In genomic region chr10:89664977-89665645, GRCm38 (mm10) we compare ENCODE assay signal across 27 mouse cellular contexts. TPM values are rescaled to one million over a fixed set of nuclear protein-coding genes. Genes with fewer than 3 reads are reported as not detected.
DNase-seq lines count a peak whose midpoint lies in the region; ATAC-seq lines count a peak whose summit lies in the region.
"Had no signal": no experiment of that assay in that cellular context is flagged by ENCODE, and none has a peak within 500 bp of the region (broad histone marks: within the 10 kb centered on the region; RNA-seq: fewer than 3 reads in every experiment).

No protein-coding gene starts in this region.

- ATAC-seq in kidney, embryonic 15.5 days (replicated peaks; ENCODE audit: low FRiP score): peak; percentile 95
- ATAC-seq in neural tube, embryonic 14.5 days (ENCODE audit: low read depth): peak; percentile 31; the same call in 1 of the 2 replicates
- no peak for ATAC-seq in neural tube, embryonic 15.5 days (ENCODE audit: low FRiP score)
- ATAC-seq: forebrain, embryonic 14.5 days; intestine, embryonic 16.5 days; liver, postnatal 0 days had no signal

- H3K4me1 ChIP-seq in kidney, embryonic 15.5 days: 0 out of 2 replicates have a peak, but pooled peaks cover 2% of the 10 kb centered on the region
- no peaks in the 10 kb centered on the region for H3K4me1 ChIP-seq in neural tube, embryonic 14.5 days (ENCODE audit: control insufficient read depth, insufficient read depth, low read length)
- H3K4me1 ChIP-seq in neural tube, embryonic 15.5 days: no peaks in the 10 kb centered on the region
- H3K4me1 ChIP-seq: embryonic facial prominence, embryonic 13.5 days; heart, embryonic 10.5 days; limb, embryonic 12.5 days; neural tube, embryonic 12.5 days had no signal

- H3K27me3 ChIP-seq in kidney, embryonic 15.5 days: no peaks in the 10 kb centered on the region
- no peaks in the 10 kb centered on the region for H3K27me3 ChIP-seq in neural tube, embryonic 14.5 days (ENCODE audit: control insufficient read depth, insufficient read depth, low read length)
- no peaks in the 10 kb centered on the region for H3K27me3 ChIP-seq in neural tube, embryonic 15.5 days (replicated peaks)
- H3K27me3 ChIP-seq: embryonic facial prominence, embryonic 13.5 days; limb, embryonic 12.5 days; megakaryocyte, embryonic 14.5 days; neural tube, embryonic 12.5 days had no signal

- peak; percentile 27 for DNase-seq in cerebellum, adult 11-12 months
- DNase-seq in cerebellum, adult 9-11 months: no peak
- DNase-seq in kidney, adult 8-10 months: no peak
- no peak for DNase-seq in thymus, postnatal 10 days (ENCODE audit: low spot score in 2 of 2)
- no peak for DNase-seq in lung, postnatal 36 days
- DNase-seq: adrenal gland, postnatal 10 days; embryo, embryonic 11 days; gastrocnemius, postnatal 10 days; heart, postnatal 4 days; liver, postnatal 0 days; lung, postnatal 10 days; midbrain, embryonic 14.5 days; thymus, postnatal 25 days had no signal

- H3K4me3 ChIP-seq in kidney, embryonic 15.5 days (replicated peaks): no peak overlapping the region
- no peak overlapping the region for H3K4me3 ChIP-seq in neural tube, embryonic 14.5 days (ENCODE audit: low read depth, low read length)
- H3K4me3 ChIP-seq in neural tube, embryonic 15.5 days (replicated peaks): no peak overlapping the region
- H3K4me3 ChIP-seq: embryonic facial prominence, embryonic 13.5 days; erythroblast, embryonic 14.5 days; heart, embryonic 10.5 days; limb, embryonic 12.5 days; megakaryocyte, embryonic 14.5 days; neural tube, embryonic 12.5 days had no signal

- H3K9ac ChIP-seq in kidney, embryonic 15.5 days: no peak overlapping the region
- H3K9ac ChIP-seq in neural tube, embryonic 14.5 days (replicated peaks; ENCODE audit: low read depth, low read length): no peak overlapping the region
- no peak overlapping the region for H3K9ac ChIP-seq in neural tube, embryonic 15.5 days (replicated peaks)
- H3K9ac ChIP-seq: embryonic facial prominence, embryonic 13.5 days; hindbrain, embryonic 14.5 days; limb, embryonic 12.5 days; liver, postnatal 0 days; neural tube, embryonic 12.5 days had no signal

- H3K27ac ChIP-seq in kidney, embryonic 15.5 days: no peak overlapping the region
- H3K27ac ChIP-seq in neural tube, embryonic 14.5 days (ENCODE audit: low read depth, low read length): no peak overlapping the region
- no peak overlapping the region for H3K27ac ChIP-seq in neural tube, embryonic 15.5 days (replicated peaks)
- H3K27ac ChIP-seq: embryonic facial prominence, embryonic 13.5 days; heart, embryonic 10.5 days; hindbrain, embryonic 14.5 days; limb, embryonic 12.5 days; neural tube, embryonic 12.5 days had no signal

- 59% methylated on average over 8 of the region's 8 CpGs for whole genome bisulfite sequencing in kidney, embryonic 15.5 days
- 96% methylated on average over 8 of the region's 8 CpGs for WGBS in neural tube, embryonic 14.5 days
- WGBS in neural tube, embryonic 15.5 days: 93% methylated on average over 8 of the region's 8 CpGs

- no peaks in the 10 kb centered on the region for H3K9me3 ChIP-seq in kidney, embryonic 15.5 days (replicated peaks)
- no peaks in the 10 kb centered on the region for H3K9me3 ChIP-seq in neural tube, embryonic 14.5 days (ENCODE audit: control insufficient read depth, low read length)
- H3K9me3 ChIP-seq in neural tube, embryonic 15.5 days (replicated peaks): no peaks in the 10 kb centered on the region
- H3K9me3 ChIP-seq: embryonic facial prominence, embryonic 13.5 days; heart, embryonic 10.5 days; limb, embryonic 12.5 days; megakaryocyte, embryonic 14.5 days; neural tube, embryonic 12.5 days had no signal

- peaks cover 31% of the 10 kb centered on the region for H3K36me3 ChIP-seq in kidney, embryonic 15.5 days
- H3K36me3 ChIP-seq in neural tube, embryonic 14.5 days (ENCODE audit: control insufficient read depth, insufficient read depth, low read length): peaks cover 11% of the 10 kb centered on the region
- peaks cover 12% of the 10 kb centered on the region for H3K36me3 ChIP-seq in neural tube, embryonic 15.5 days

- no peak overlapping the region for H3K4me2 ChIP-seq in kidney, embryonic 15.5 days
- H3K4me2 ChIP-seq in neural tube, embryonic 14.5 days (ENCODE audit: low read depth, low read length): no peak overlapping the region
- no peak overlapping the region for H3K4me2 ChIP-seq in neural tube, embryonic 15.5 days
- H3K4me2 ChIP-seq: embryonic facial prominence, embryonic 13.5 days; hindbrain, embryonic 14.5 days; limb, embryonic 12.5 days; liver, embryonic 11.5 days; neural tube, embryonic 12.5 days had no signal

RNA-seq across cellular contexts. Expression of gene Scyl2, which starts 21.0 kb away (rescaled TPM):
- 7.9 and 8.1 TPM in 2 replicates for polyA plus RNA-seq in kidney, embryonic 15.5 days (2015; fragmentation: Nextera tagmentation; extraction: Ambion mirVana)
- 15.4 and 16.3 TPM in 2 replicates for polyA plus RNA-seq in neural tube, embryonic 14.5 days (2014; fragmentation: Nextera tagmentation; extraction: Ambion mirVana)
- 6.7 and 7.8 TPM in 2 replicates for polyA plus RNA-seq in neural tube, embryonic 15.5 days (2015; fragmentation: Nextera tagmentation; extraction: Ambion mirVana)

RNA-seq across cellular contexts. Expression of gene Slc17a8, which starts 44.1 kb away (rescaled TPM):
- 0.70 and 1.2 TPM in 2 replicates for polyA plus RNA-seq in kidney, embryonic 15.5 days (2015; fragmentation: Nextera tagmentation; extraction: Ambion mirVana)
- polyA plus RNA-seq in neural tube, embryonic 14.5 days (2014; fragmentation: Nextera tagmentation; extraction: Ambion mirVana): 0.13 and 0.37 TPM in 2 replicates
- 0.54 and 0.68 TPM in 2 replicates for polyA plus RNA-seq in neural tube, embryonic 15.5 days (2015; fragmentation: Nextera tagmentation; extraction: Ambion mirVana)
- polyA plus RNA-seq: embryonic facial prominence, embryonic 13.5 days; erythroblast, embryonic 14.5 days; limb, embryonic 12.5 days; liver, embryonic 11.5 days; spleen, adult 2 months had no signal
